Mouse (Mus musculus) intestine, postnatal 0 days (tissue): ENCODE measurements around the gene Mrpl37. TPM values are rescaled to one million over a fixed set of nuclear protein-coding genes. Genes with fewer than 3 reads are reported as not detected.
A peak's percentile ranks its signal among the peaks of the same experiment; 100 is the strongest.

Source experiments
- ATAC-seq: fragments of 200-750 bp; cut with Nextera tagmentation; 2 replicates; pipeline ENCODE4 v1.8.0; 2017; ENCODE audit warnings: mild to moderate bottlenecking, moderate TSS enrichment, moderate library complexity
- H3K27ac ChIP-seq: fragments of 300-500 bp; sonication (generic); 2 replicates; pipeline ENCODE4 v1.5.1; 2014; ENCODE audit warnings: mild to moderate bottlenecking, low read depth, low read length, moderate library complexity
- H3K27me3 ChIP-seq: fragments of 300-500 bp; sonication (generic); replicated peaks from 2 replicates; pipeline ENCODE4 v1.6.1; 2014; ENCODE audit warnings: low read length, mixed read lengths; ENCODE audit not compliant: control insufficient read depth, insufficient read depth
- H3K36me3 ChIP-seq: fragments of 300-500 bp; sonication (generic); 2 replicates; pipeline ENCODE4 v1.6.1; 2014; ENCODE audit warnings: mild to moderate bottlenecking, moderate library complexity; ENCODE audit not compliant: control insufficient read depth, insufficient read depth
- H3K4me1 ChIP-seq: fragments of 300-500 bp; sonication (generic); replicated peaks from 2 replicates; pipeline ENCODE4 v1.6.1; 2014; ENCODE audit warnings: antibody characterized with exemption, low read length, mixed read lengths; ENCODE audit not compliant: control insufficient read depth, insufficient read depth
- H3K4me2 ChIP-seq: fragments of 300-500 bp; sonication (generic); replicated peaks from 2 replicates; pipeline ENCODE4 v1.6.1; 2014; ENCODE audit warnings: low read depth, mild to moderate bottlenecking, moderate library complexity
- H3K4me3 ChIP-seq: fragments of 300-500 bp; sonication (generic); 2 replicates; pipeline ENCODE4 v1.5.1; 2014; ENCODE audit warnings: low read depth, low read length
- H3K9ac ChIP-seq: fragments of 300-500 bp; sonication (generic); 2 replicates; pipeline ENCODE4 v1.6.1; 2014; ENCODE audit warnings: mild to moderate bottlenecking, low read depth, low read length
- H3K9me3 ChIP-seq: fragments of 300-500 bp; sonication (generic); 2 replicates; pipeline ENCODE4 v1.6.1; 2016; ENCODE audit warnings: mixed run types; ENCODE audit not compliant: control insufficient read depth
- CTCF ChIP-seq: sonication (generic); IDR thresholded peaks from 2 replicates; pipeline ENCODE4 v1.5.1; 2016; ENCODE audit warnings: low read depth, mild to moderate bottlenecking, control low read depth, antibody characterized with exemption, moderate library complexity
- WGBS: fragments of 180-500 bp; shearing (Covaris S2); extraction: QIAGEN DNeasy Blood & Tissue Kit; methylation state at CpG from one replicate; pipeline ENCODE4 v1.1.7; 2014; 5-methylcytosine and 5-hydroxymethylcytosine counted together
- polyA plus RNA-seq: library from polyadenylated mRNA; unstranded; fragments of >200 nt; fragmentation: Nextera tagmentation; extraction: Ambion mirVana; gene quantifications from 2 replicates; pipeline ENCODE4 v1.2.1, GENCODE M21; 2015

Mrpl37 gene
- polyA plus RNA-seq, 1 experiment from 2014 or later = 52.8 TPM

DNA sequence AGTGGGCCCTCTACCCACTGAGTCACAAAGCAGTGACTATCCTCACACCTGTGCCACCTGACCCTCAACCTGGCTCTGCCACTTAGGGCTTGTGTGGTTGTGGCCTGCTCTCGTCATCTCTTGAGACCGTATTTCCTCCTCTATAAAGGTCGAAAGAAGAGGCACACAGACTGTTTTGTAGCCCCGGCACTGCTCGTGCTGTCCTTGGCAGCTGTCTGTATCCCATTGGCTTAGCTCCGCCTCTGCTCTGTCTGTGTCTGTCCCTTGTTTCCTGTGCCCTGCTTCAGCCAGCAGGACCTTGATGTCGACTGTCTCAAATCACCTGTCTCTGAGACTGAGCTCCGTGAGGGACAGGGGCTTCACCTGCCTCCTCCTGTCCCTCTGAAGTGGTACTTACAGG lies 40.2 kb downstream of the Mrpl37 start:
- peaks cover 32% of the 10 kb centered on the region for H3K36me3 ChIP-seq
- no peak overlapping the region for H3K9ac ChIP-seq
- no peak for ATAC-seq
- WGBS = 51% methylated on average over 8 of the region's 8 CpGs
- peak overlapping the region; percentile 81 for H3K27ac ChIP-seq
- no peak overlapping the region for H3K4me2 ChIP-seq
- no peaks in the 10 kb centered on the region for H3K27me3 ChIP-seq
- H3K4me1 ChIP-seq = 0 out of 2 replicates have a peak, but pooled peaks cover 7% of the 10 kb centered on the region
- no peak overlapping the region for H3K4me3 ChIP-seq
- TF ChIP-seq CTCF = no peak
- H3K9me3 ChIP-seq = no peaks in the 10 kb centered on the region

DNA sequence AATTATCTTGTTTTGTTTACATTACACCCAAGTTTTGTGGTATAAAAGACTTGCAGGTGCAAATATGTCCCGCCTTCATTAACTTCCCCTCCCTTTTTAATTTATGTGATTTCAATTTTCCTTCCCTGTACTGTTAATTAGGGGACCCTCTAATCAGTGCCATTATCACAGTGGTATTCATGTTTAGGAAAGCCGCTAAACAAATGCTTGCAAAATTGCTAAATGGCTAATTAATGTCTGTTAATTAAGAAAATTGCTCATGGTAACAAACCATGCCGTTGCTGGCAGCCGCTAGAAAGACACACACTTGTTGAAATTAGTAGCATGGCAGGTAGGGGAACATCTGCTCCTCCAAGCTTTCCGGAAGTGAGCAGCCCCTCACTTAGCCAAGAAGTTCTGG lies 41.3 kb downstream of the Mrpl37 start:
- Histone ChIP-seq H3K27ac (peak overlapping the region; percentile 81), H3K27me3 (no peaks in the 10 kb centered on the region), H3K4me2 (peak overlapping the region; percentile 22), H3K36me3 (peaks cover 22% of the 10 kb centered on the region; the same call in 1 of the 2 replicates), H3K4me1 (peaks cover 8% of the 10 kb centered on the region; the same call in 1 of the 2 replicates), H3K9ac (no peak overlapping the region), H3K9me3 (no peaks in the 10 kb centered on the region), H3K4me3 (no peak overlapping the region)
- 70% methylated on average over 5 of the region's 5 CpGs for WGBS
- no peak for ATAC-seq
- no peak for TF ChIP-seq CTCF

- Histone ChIP-seq H3K4me2 (peak overlapping the region; percentile 22), H3K4me1 (peaks cover 12% of the 10 kb centered on the region; the same call in 1 of the 2 replicates), H3K36me3 (peaks cover 20% of the 10 kb centered on the region; the same call in 1 of the 2 replicates), H3K9ac (no peak overlapping the region), H3K27ac (peak overlapping the region; percentile 81), H3K27me3 (no peaks in the 10 kb centered on the region), H3K4me3 (no peak overlapping the region), H3K9me3 (no peaks in the 10 kb centered on the region)
- TF ChIP-seq CTCF = peak; percentile 59
- 44% methylated on average over 7 of the region's 7 CpGs for WGBS
- ATAC-seq = peak; percentile 80
These were observed 41.8 kb downstream of the Mrpl37 start for GRCm38 (mm10) chr4:107024899-107025298.

DNA sequence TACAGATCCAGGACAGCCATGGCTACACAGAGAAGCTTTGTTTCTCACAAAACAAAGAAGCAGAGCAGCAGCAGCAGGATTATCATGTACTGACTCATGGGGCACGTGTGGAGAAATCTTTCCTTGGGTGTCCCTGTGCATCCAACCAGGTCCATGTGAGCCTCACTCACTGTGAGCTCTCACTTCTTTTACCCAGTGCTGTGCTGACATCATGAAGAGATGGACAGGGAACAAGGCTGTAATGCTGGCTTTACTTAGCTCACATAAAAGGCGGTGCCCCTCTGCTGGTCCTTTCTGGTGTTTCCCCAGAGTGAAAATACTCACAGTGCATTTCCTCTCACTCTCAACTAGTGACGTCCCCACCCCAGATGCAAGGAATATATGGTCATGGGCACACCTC lies 45.2 kb downstream of the Mrpl37 start:
- Histone ChIP-seq H3K4me2 (no peak overlapping the region), H3K4me3 (no peak overlapping the region), H3K9me3 (no peaks in the 10 kb centered on the region), H3K4me1 (peaks cover 26% of the 10 kb centered on the region; the same call in 1 of the 2 replicates), H3K27ac (peak overlapping the region; percentile 30; the same call in 1 of the 2 replicates), H3K27me3 (no peaks in the 10 kb centered on the region), H3K9ac (no peak overlapping the region), H3K36me3 (no peaks in the 10 kb centered on the region)
- TF ChIP-seq CTCF = peak; percentile 30; the same call in 1 of the 2 replicates
- ATAC-seq = no peak
- 52% methylated on average over 3 of the region's 3 CpGs for WGBS

DNA sequence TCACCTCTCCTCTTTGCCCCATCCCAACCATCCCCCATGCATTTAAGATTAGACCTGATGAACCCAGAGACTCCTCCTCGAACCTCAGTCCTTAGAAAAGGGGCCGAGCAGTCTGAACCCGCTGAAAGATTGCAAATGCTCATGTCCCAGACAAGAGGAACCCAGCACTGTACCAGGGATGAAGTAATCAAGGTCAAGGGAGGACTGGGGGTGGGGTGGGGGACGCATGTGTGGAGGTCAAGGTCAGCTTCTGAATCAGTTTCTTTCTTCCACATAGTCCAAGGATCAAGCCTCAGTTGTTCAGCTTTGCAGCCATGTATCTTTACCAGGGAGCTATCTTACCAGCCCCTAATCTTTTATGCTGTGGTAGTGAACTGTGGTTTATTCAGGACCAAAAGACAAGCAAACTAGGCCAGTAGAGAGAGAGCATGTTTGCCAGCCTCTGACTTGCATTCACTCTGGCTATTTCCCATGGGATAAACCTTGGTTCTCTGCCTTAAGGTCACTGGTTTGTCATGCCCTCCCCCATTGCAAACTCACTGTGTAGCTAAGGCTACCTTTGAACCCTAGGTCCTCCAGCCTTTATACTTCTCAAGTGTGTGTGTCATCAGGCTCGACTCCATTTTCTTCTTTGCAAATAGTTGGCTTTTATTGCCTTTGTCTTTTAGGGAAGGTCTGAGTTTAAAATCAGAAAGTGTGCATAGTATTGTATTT lies 46.2 kb downstream of the Mrpl37 start:
- Histone ChIP-seq H3K27ac (peak overlapping the region; percentile 62), H3K4me1 (peaks cover 28% of the 10 kb centered on the region; the same call in 1 of the 2 replicates), H3K36me3 (peaks cover 2% of the 10 kb centered on the region; the same call in 1 of the 2 replicates), H3K9me3 (no peaks in the 10 kb centered on the region), H3K4me3 (no peak overlapping the region), H3K9ac (no peak overlapping the region), H3K4me2 (no peak overlapping the region), H3K27me3 (no peaks in the 10 kb centered on the region)
- peak; percentile 41; the same call in 1 of the 2 replicates for ATAC-seq
- no peak for TF ChIP-seq CTCF
- WGBS = 52% methylated on average over 5 of the region's 5 CpGs

DNA sequence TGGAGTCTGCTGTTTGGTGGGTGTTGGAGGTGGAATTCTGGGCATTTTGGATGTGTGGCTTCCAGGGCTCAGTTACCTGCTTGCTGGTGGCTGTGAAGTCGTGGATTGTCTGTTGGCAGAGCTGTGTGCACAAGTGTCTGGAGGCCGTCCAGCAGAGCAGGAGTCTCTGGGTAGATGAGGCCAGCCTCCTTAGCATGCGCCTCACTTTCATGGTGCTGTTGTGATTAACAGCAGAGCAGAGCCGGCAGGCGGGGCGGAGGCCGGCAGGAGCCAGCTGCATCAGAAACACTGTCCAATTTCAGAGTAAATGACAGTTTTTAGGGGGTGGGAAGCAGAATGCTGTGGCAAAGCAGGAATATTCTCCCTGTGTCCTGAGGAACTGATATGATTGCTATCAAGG lies 47.6 kb downstream of the Mrpl37 start:
- 22% methylated on average over 7 of the region's 7 CpGs for whole genome bisulfite sequencing
- H3K27ac ChIP-seq = peak overlapping the region; percentile 62
- no peaks in the 10 kb centered on the region for H3K27me3 ChIP-seq
- no peak for ATAC-seq
- peaks cover 6% of the 10 kb centered on the region; the same call in 1 of the 2 replicates for H3K36me3 ChIP-seq
- no peaks in the 10 kb centered on the region for H3K9me3 ChIP-seq
- H3K4me3 ChIP-seq = no peak overlapping the region
- H3K4me1 ChIP-seq = peaks cover 29% of the 10 kb centered on the region; the same call in 1 of the 2 replicates
- no peak overlapping the region for H3K9ac ChIP-seq
- no peak overlapping the region for H3K4me2 ChIP-seq
- no peak for TF ChIP-seq CTCF
